13 mouse cellular contexts compared by ENCODE assay signal in the genomic region with DNA sequence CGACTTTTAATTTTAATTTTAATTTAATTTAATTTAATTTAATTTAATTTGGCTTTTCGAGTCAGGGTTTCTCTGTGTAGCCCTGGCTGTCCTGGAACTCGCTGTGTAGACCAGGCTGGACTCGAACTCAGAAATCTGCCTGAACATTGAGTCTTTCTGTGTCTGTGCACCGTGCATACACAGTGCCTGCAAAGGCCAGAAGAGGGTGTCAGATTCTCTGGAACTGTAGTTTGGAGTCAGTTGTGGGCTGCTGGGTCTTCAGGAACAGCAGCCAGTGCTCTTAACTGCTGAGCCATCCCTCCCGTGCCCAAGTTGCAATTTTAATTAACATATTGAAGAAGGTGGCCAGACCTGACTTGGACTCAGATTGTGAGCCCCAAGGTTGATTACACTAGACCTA. TPM values are rescaled to one million over a fixed set of nuclear protein-coding genes. Genes with fewer than 3 reads are reported as not detected.
DNase-seq lines count a peak whose midpoint lies in the region; ATAC-seq and TF ChIP-seq lines count a peak whose summit lies in the region.
"Had no signal": no experiment of that assay in that cellular context is flagged by ENCODE, and none has a peak within 500 bp of the region (broad histone marks: within the 10 kb centered on the region; RNA-seq: fewer than 3 reads in every experiment).

No protein-coding gene starts in this region.

- peak overlapping the region; percentile 87; the same call in 1 of the 2 replicates for H3K4me2 ChIP-seq in heart, embryonic 12.5 days
- H3K4me2 ChIP-seq in lung, embryonic 16.5 days (ENCODE audit: low read depth, low read length) = peak overlapping the region; percentile 85; the same call in 1 of the 2 replicates
- no peak overlapping the region for H3K4me2 ChIP-seq in hindbrain, postnatal 0 days (ENCODE audit: low read depth, low read length)
- H3K4me2 ChIP-seq in stomach, embryonic 15.5 days = peak overlapping the region; percentile 61

- H3K27me3 ChIP-seq in heart, embryonic 12.5 days (replicated peaks) = no peaks in the 10 kb centered on the region
- no peaks in the 10 kb centered on the region for H3K27me3 ChIP-seq in lung, embryonic 16.5 days (ENCODE audit: control insufficient read depth, insufficient read depth, low read depth, low read length)
- H3K27me3 ChIP-seq in hindbrain, postnatal 0 days (ENCODE audit: insufficient read depth, low read length) = no peaks in the 10 kb centered on the region
- no peaks in the 10 kb centered on the region for H3K27me3 ChIP-seq in stomach, embryonic 15.5 days (replicated peaks)

- H3K27ac ChIP-seq in heart, embryonic 12.5 days (ENCODE audit: poor library complexity, severe bottlenecking) = no peak overlapping the region
- H3K27ac ChIP-seq in lung, embryonic 16.5 days (ENCODE audit: low read length) = peak overlapping the region; percentile 39; the same call in 1 of the 2 replicates
- H3K27ac ChIP-seq in hindbrain, postnatal 0 days = no peak overlapping the region
- peak overlapping the region; percentile 93 for H3K27ac ChIP-seq in stomach, embryonic 15.5 days

- ATAC-seq in heart, embryonic 12.5 days (ENCODE audit: insufficient number of reproducible peaks, low FRiP score) = no peak
- no peak for ATAC-seq in lung, embryonic 16.5 days (ENCODE audit: low read depth)
- no peak for ATAC-seq in hindbrain, postnatal 0 days
- ATAC-seq in stomach, embryonic 15.5 days (ENCODE audit: insufficient read depth, low FRiP score, low read depth) = no peak
- no peak for ATAC-seq in megakaryocyte progenitor cell, adult 5-6 weeks (replicated peaks; ENCODE audit: poor library complexity)

- no peak overlapping the region for H3K9ac ChIP-seq in heart, embryonic 12.5 days
- H3K9ac ChIP-seq in lung, embryonic 16.5 days (ENCODE audit: low read length) = 0 out of 2 replicates have a peak overlapping the region, but pooled peaks have one; percentile 15
- H3K9ac ChIP-seq in hindbrain, postnatal 0 days (replicated peaks; ENCODE audit: low read length) = no peak overlapping the region
- no peak overlapping the region for H3K9ac ChIP-seq in stomach, embryonic 15.5 days

- H3K4me3 ChIP-seq in heart, embryonic 12.5 days = no peak overlapping the region
- H3K4me3 ChIP-seq in lung, embryonic 16.5 days (ENCODE audit: low read length) = no peak overlapping the region; the same call in 1 of the 2 replicates
- no peak overlapping the region for H3K4me3 ChIP-seq in hindbrain, postnatal 0 days (ENCODE audit: low read length)
- H3K4me3 ChIP-seq in stomach, embryonic 15.5 days (replicated peaks) = no peak overlapping the region

- 0 out of 2 replicates have a peak, but pooled peaks have one; percentile 9 for TF ChIP-seq CTCF in hindbrain, postnatal 0 days (IDR thresholded peaks at IDR 0.05; ENCODE audit: low read depth)

- peaks cover 21% of the 10 kb centered on the region for H3K4me1 ChIP-seq in heart, embryonic 12.5 days (replicated peaks)
- peaks cover 17% of the 10 kb centered on the region for H3K4me1 ChIP-seq in lung, embryonic 16.5 days (replicated peaks; ENCODE audit: control insufficient read depth, insufficient read depth, low read length)
- peaks cover 5% of the 10 kb centered on the region; the same call in 1 of the 2 replicates for H3K4me1 ChIP-seq in hindbrain, postnatal 0 days (ENCODE audit: insufficient read depth, low read length)
- peaks cover 26% of the 10 kb centered on the region for H3K4me1 ChIP-seq in stomach, embryonic 15.5 days

- peaks cover 19% of the 10 kb centered on the region for H3K36me3 ChIP-seq in heart, embryonic 12.5 days
- H3K36me3 ChIP-seq in lung, embryonic 16.5 days (ENCODE audit: control insufficient read depth, insufficient read depth, low read length) = peaks cover 10% of the 10 kb centered on the region
- H3K36me3 ChIP-seq in hindbrain, postnatal 0 days (ENCODE audit: insufficient read depth, low read length) = peaks cover under 1% of the 10 kb centered on the region; the same call in 1 of the 2 replicates
- H3K36me3 ChIP-seq in stomach, embryonic 15.5 days = 0 out of 2 replicates have a peak, but pooled peaks cover 3% of the 10 kb centered on the region

- H3K9me3 ChIP-seq in heart, embryonic 12.5 days (replicated peaks) = 0 out of 2 replicates have a peak, but pooled peaks cover 3% of the 10 kb centered on the region
- no peaks in the 10 kb centered on the region; the same call in 1 of the 2 replicates for H3K9me3 ChIP-seq in lung, embryonic 16.5 days (ENCODE audit: control insufficient read depth, low read length)
- no peaks in the 10 kb centered on the region for H3K9me3 ChIP-seq in hindbrain, postnatal 0 days (ENCODE audit: low read length)
- H3K9me3 ChIP-seq in stomach, embryonic 15.5 days = no peaks in the 10 kb centered on the region

- no peak for DNase-seq in heart, postnatal 4 days
- no peak for DNase-seq in lung, postnatal 25 days (ENCODE audit: low spot score)
- no peak for DNase-seq in hindbrain, postnatal 0 days (ENCODE audit: low spot score)
- no peak for DNase-seq in cerebellum, adult 11-12 months
- DNase-seq: adrenal gland, postnatal 10 days; cerebellum, postnatal 36 days; kidney, adult 18-20 months had no signal

- 71% methylated on average over 6 of the region's 6 CpGs for WGBS in heart, embryonic 12.5 days
- 58% methylated on average over 6 of the region's 6 CpGs for WGBS in lung, embryonic 16.5 days
- 67% methylated on average over 6 of the region's 6 CpGs for WGBS in hindbrain, postnatal 0 days
- 60% methylated on average over 6 of the region's 6 CpGs for WGBS in stomach, embryonic 15.5 days

RNA-seq across cellular contexts. Expression of a gene that starts 2.7 kb away (rescaled TPM):
- polyA plus RNA-seq in heart, embryonic 12.5 days (2016; fragmentation: Nextera tagmentation; extraction: Ambion mirVana) = 94.8 and 96.8 TPM in 2 replicates
- total RNA-seq in heart, postnatal 4 days (2021) = 10 to 100 TPM; 53.6 to 55.5 TPM
- polyA plus RNA-seq in lung, embryonic 16.5 days (2015; fragmentation: Nextera tagmentation; extraction: Ambion mirVana) = 167 and 177 TPM in 2 replicates
- total RNA-seq in hindbrain, postnatal 0 days (2014; rRNA removed) = 99.7 and 105 TPM in 2 replicates
- polyA plus RNA-seq in hindbrain, postnatal 0 days (2015; fragmentation: Nextera tagmentation; extraction: Ambion mirVana) = 148 and 150 TPM in 2 replicates
- polyA plus RNA-seq in stomach, embryonic 15.5 days (2015; fragmentation: Nextera tagmentation; extraction: Ambion mirVana) = 196 and 218 TPM in 2 replicates
- total RNA-seq in megakaryocyte progenitor cell, adult 5-6 weeks (2015) = 46.9 and 49.3 TPM in 2 replicates
- 27.9 and 33.0 TPM in 2 replicates for total RNA-seq in megakaryocyte progenitor cell, adult 5-6 weeks (2017)

RNA-seq across cellular contexts. Expression of a gene that starts 25.3 kb away (rescaled TPM):
- not detected in 2 replicates for polyA plus RNA-seq in heart, embryonic 12.5 days (2016; fragmentation: Nextera tagmentation; extraction: Ambion mirVana)
- total RNA-seq in heart, postnatal 4 days (2021) = under 1 TPM in 1 of 2 experiments, not detected in 1; 0.05 TPM
- polyA plus RNA-seq in lung, embryonic 16.5 days (2015; fragmentation: Nextera tagmentation; extraction: Ambion mirVana) = 0.26 TPM in 1 of 2 replicates, not detected in the other
- total RNA-seq in hindbrain, postnatal 0 days (2014; rRNA removed) = not detected in 2 replicates
- polyA plus RNA-seq in hindbrain, postnatal 0 days (2015; fragmentation: Nextera tagmentation; extraction: Ambion mirVana) = 0.30 and 0.31 TPM in 2 replicates
- polyA plus RNA-seq in stomach, embryonic 15.5 days (2015; fragmentation: Nextera tagmentation; extraction: Ambion mirVana) = 0.46 and 0.50 TPM in 2 replicates
- total RNA-seq in megakaryocyte progenitor cell, adult 5-6 weeks (2015) = not detected in 2 replicates
- total RNA-seq in megakaryocyte progenitor cell, adult 5-6 weeks (2017) = 0.07 TPM in 1 of 2 replicates, not detected in the other
- total RNA-seq: adrenal gland, postnatal 10 days; left cerebral cortex, postnatal 25 days had no signal
- polyA plus RNA-seq: frontal cortex, adult 2 months had no signal

RNA-seq across cellular contexts. Expression of a gene that starts 39.4 kb away (rescaled TPM):
- polyA plus RNA-seq in heart, embryonic 12.5 days (2016; fragmentation: Nextera tagmentation; extraction: Ambion mirVana) = 1.6 and 2.1 TPM in 2 replicates
- 1 to 10 TPM; 4.6 to 5.1 TPM for total RNA-seq in heart, postnatal 4 days (2021)
- 7.0 and 9.6 TPM in 2 replicates for polyA plus RNA-seq in lung, embryonic 16.5 days (2015; fragmentation: Nextera tagmentation; extraction: Ambion mirVana)
- total RNA-seq in hindbrain, postnatal 0 days (2014; rRNA removed) = 25.5 and 29.7 TPM in 2 replicates
- 17.9 and 20.4 TPM in 2 replicates for polyA plus RNA-seq in hindbrain, postnatal 0 days (2015; fragmentation: Nextera tagmentation; extraction: Ambion mirVana)
- 15.3 and 20.7 TPM in 2 replicates for polyA plus RNA-seq in stomach, embryonic 15.5 days (2015; fragmentation: Nextera tagmentation; extraction: Ambion mirVana)
- 7.6 and 15.5 TPM in 2 replicates for total RNA-seq in megakaryocyte progenitor cell, adult 5-6 weeks (2015)
- total RNA-seq in megakaryocyte progenitor cell, adult 5-6 weeks (2017) = 6.7 and 26.1 TPM in 2 replicates

RNA-seq across cellular contexts. Expression of a gene that starts 57.4 kb away (rescaled TPM):
- polyA plus RNA-seq in heart, embryonic 12.5 days (2016; fragmentation: Nextera tagmentation; extraction: Ambion mirVana) = 33.7 and 34.2 TPM in 2 replicates
- total RNA-seq in heart, postnatal 4 days (2021) = 10 to 100 TPM; 52.8 to 55.5 TPM
- polyA plus RNA-seq in lung, embryonic 16.5 days (2015; fragmentation: Nextera tagmentation; extraction: Ambion mirVana) = 41.3 and 43.2 TPM in 2 replicates
- total RNA-seq in hindbrain, postnatal 0 days (2014; rRNA removed) = 67.9 and 102 TPM in 2 replicates
- polyA plus RNA-seq in hindbrain, postnatal 0 days (2015; fragmentation: Nextera tagmentation; extraction: Ambion mirVana) = 39.3 and 41.7 TPM in 2 replicates
- 37.7 and 37.9 TPM in 2 replicates for polyA plus RNA-seq in stomach, embryonic 15.5 days (2015; fragmentation: Nextera tagmentation; extraction: Ambion mirVana)
- 74.1 and 75.9 TPM in 2 replicates for total RNA-seq in megakaryocyte progenitor cell, adult 5-6 weeks (2015)
- 71.7 and 76.0 TPM in 2 replicates for total RNA-seq in megakaryocyte progenitor cell, adult 5-6 weeks (2017)

Comparison
In these comparisons a context has a peak if more than half of its experiments do, and no peak if none do; other contexts are left out.
1. H3K27ac ChIP-seq: peak in lung, embryonic 16.5 days (single experiment) and stomach, embryonic 15.5 days (single experiment); none in heart, embryonic 12.5 days (single experiment) and hindbrain, postnatal 0 days (single experiment).